Mouse (Mus musculus) olfactory bulb, adult 2 months (tissue): Measurements from ENCODE around the gene Fsd2.

ENCODE experiments used
- CTCF ChIP-seq: fragments of 200-500 bp; IDR thresholded peaks from 2 replicates; pipeline ENCODE4 v1.5.1; 2012; ENCODE audit warnings: low read depth, mild to moderate bottlenecking, low read length, moderate library complexity; ENCODE audit not compliant: insufficient read depth
- POLR2A ChIP-seq: fragments of 200-500 bp; IDR thresholded peaks from 2 replicates; pipeline ENCODE4 v1.6.1; 2012; ENCODE audit warnings: mild to moderate bottlenecking, low read depth, low read length, moderate library complexity; ENCODE audit not compliant: insufficient read depth

DNA sequence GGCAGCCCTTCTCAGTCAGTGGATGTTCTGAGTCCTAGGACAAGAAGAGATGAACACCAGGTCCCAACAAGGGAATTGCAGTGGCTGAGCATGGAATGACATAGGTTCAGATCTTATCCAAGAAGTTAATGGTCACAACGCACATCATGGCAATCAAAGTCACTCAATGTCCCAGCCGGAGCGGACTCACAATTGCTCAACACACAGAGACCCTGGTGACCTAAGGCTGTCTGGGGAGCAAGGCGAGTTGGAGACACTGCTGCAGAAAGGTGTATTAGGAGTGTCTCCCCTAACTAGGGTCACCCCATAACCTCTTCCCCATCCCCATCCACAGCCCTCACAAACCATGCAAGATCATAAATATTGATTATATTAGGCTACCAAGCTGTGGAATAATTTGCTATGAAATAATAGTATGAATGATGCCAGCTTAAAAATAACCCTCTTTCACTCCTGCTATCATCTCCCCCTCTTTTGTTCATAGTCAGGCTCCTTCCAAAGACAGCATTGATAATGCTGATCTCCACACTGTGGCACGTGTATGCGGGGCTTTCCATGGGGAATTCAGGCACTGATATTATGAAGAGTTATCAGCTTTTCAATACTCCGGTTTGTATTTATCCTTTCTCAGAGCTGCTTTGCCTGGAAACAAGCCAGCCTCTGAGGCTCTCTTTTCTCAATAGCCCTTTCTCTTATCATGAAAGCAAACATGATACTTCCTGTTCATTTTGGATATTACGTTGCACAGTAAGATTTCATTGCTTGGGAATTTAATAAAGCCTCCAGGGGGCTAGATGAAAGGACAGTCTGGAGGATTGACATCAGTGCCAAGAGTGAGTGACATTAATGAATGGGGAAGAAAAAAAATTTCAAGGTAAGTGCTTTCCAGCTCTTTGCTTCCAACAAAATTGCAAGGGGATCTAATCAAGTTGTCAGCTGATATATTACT lies 6.4 kb downstream of the Fsd2 start:
- TF ChIP-seq CTCF = no peak
- no peak for TF ChIP-seq POLR2A
